Mouse (Mus musculus): ENCODE measurements at regions not wholly inside any gene's neighbourhood (a gene's known extent, or its start where the extent isn't known, plus 50 kb on each side); places are given as distances from the start of the nearest gene placed in this dataset.

GRCm38 (mm10) chr1:94700517-94700916 is 612.9 kb upstream of the Fam174a start:
- TF ChIP-seq CTCF (IDR thresholded peaks at IDR 0.05; ENCODE audit: low read depth, low read length) = no peak
- no peak for TF ChIP-seq GATA1 (IDR thresholded peaks at IDR 0.05; ENCODE audit: borderline replicate concordance, low read length)
